Mouse (Mus musculus) E14TG2a.4 (cell line): Measurements from ENCODE around the gene Asb15.

Experiments
- CTCF ChIP-seq: conservative IDR thresholded peaks from 2 replicates; pipeline ENCODE4 v1.5.1; 2014; ENCODE audit warnings: low read length
- POU5F1 ChIP-seq: IDR thresholded peaks from 2 replicates; pipeline ENCODE4 v1.6.1; 2014; ENCODE audit warnings: low read length, borderline replicate concordance

- TF ChIP-seq CTCF (no peak), POU5F1 (no peak)
Observed at GRCm38 (mm10) chr6:24610358-24610757, 82.4 kb downstream of the Asb15 start.
